Mouse (Mus musculus) kidney, adult 2 months (tissue): ENCODE measurements around the gene Fabp7.

Experiments
- CTCF ChIP-seq: fragments of 200-500 bp; conservative IDR thresholded peaks from 2 replicates; pipeline ENCODE4 v1.5.1; 2011; ENCODE audit warnings: low read depth, mild to moderate bottlenecking, control low read depth, low read length, moderate library complexity, mixed read lengths; ENCODE audit not compliant: insufficient read depth, insufficient read length
- POLR2A ChIP-seq: fragments of 200-500 bp; IDR thresholded peaks from one replicate; pipeline ENCODE4 v1.6.1; 2011; ENCODE audit warnings: low read depth, low read length, control low read depth

DNA sequence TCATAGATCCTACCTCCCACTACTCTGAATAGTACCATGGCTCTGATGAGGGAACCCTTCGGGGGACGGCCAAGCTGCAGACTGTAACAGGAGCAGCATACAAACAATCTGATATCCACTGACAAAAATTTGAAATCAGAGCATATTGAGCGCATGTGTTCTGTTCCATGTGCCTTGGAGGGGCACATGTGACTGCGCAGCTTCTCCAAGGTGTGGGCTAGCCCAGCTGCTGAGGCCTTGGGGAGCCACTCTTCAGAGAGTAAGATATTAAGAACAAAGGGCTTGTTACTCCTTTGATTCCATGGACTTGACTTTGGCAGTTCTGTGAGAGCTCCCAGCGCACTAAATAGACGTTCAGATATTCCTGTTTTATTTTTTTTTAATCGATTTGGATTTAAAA is 41.6 kb upstream of the Fabp7 start:
- no peak for TF ChIP-seq CTCF
- TF ChIP-seq POLR2A, result no peak
